Mouse (Mus musculus) forebrain, embryonic 14.5 days (tissue): Measurements from ENCODE around the gene Cyth1. TPM values are rescaled to one million over a fixed set of nuclear protein-coding genes. Genes with fewer than 3 reads are reported as not detected.

Experiments used
- ATAC-seq: fragments of 200-750 bp; cut with Nextera tagmentation; 2 replicates; pipeline ENCODE4 v1.8.0; 2017; ENCODE audit warnings: mild to moderate bottlenecking, moderate library complexity
- DNase-seq: peaks from one replicate; pipeline ENCODE4 v3.0.0-alpha.2; 2015; ENCODE audit warnings: low spot score
- H3K27ac ChIP-seq: fragments of 300-500 bp; sonication (generic); 2 replicates; pipeline ENCODE4 v1.5.1; 2014; ENCODE audit warnings: low read depth, mild to moderate bottlenecking, control low read depth, low read length, moderate library complexity
- H3K27me3 ChIP-seq: fragments of 300-500 bp; sonication (generic); replicated peaks from 2 replicates; pipeline ENCODE4 v1.6.1; 2014; ENCODE audit warnings: low read length, control low read depth, mixed read lengths; ENCODE audit not compliant: control insufficient read depth, insufficient read depth
- H3K36me3 ChIP-seq: fragments of 300-500 bp; sonication (generic); 2 replicates; pipeline ENCODE4 v1.6.1; 2014; ENCODE audit warnings: low read length, control low read depth; ENCODE audit not compliant: control insufficient read depth, insufficient read depth
- H3K4me1 ChIP-seq: fragments of 300-500 bp; sonication (generic); 2 replicates; pipeline ENCODE4 v1.6.1; 2014; ENCODE audit warnings: antibody characterized with exemption, low read length, control low read depth; ENCODE audit not compliant: control insufficient read depth, insufficient read depth
- H3K4me2 ChIP-seq: fragments of 300-500 bp; sonication (generic); 2 replicates; pipeline ENCODE4 v1.6.1; 2014; ENCODE audit warnings: mild to moderate bottlenecking, control low read depth, low read length
- H3K4me3 ChIP-seq: fragments of 300-500 bp; sonication (generic); 2 replicates; pipeline ENCODE4 v1.5.1; 2014; ENCODE audit warnings: low read depth, low read length, control low read depth
- H3K9ac ChIP-seq: fragments of 300-500 bp; sonication (generic); 2 replicates; pipeline ENCODE4 v1.6.1; 2014; ENCODE audit warnings: mild to moderate bottlenecking, low read length, control low read depth, moderate library complexity
- H3K9me3 ChIP-seq: fragments of 300-500 bp; sonication (generic); replicated peaks from 2 replicates; pipeline ENCODE4 v1.6.1; 2016; ENCODE audit warnings: low read length, control low read depth, mixed read lengths; ENCODE audit not compliant: control insufficient read depth
- WGBS: fragments of 180-500 bp; shearing (Covaris S2); extraction: QIAGEN DNeasy Blood & Tissue Kit; methylation state at CpG from one replicate; pipeline ENCODE4 v1.1.7; 2014; 5-methylcytosine and 5-hydroxymethylcytosine counted together
- polyA plus RNA-seq: library from polyadenylated mRNA; unstranded; fragments of >200 nt; fragmentation: Nextera tagmentation; extraction: Ambion mirVana; gene quantifications from 2 replicates; pipeline ENCODE4 v1.2.1, GENCODE M21; 2014

Gene Cyth1
- polyA plus RNA-seq, 1 experiment from 2014 or later = 21.9 TPM

GRCm38 (mm10) chr11:118246724-118247123 lies 1.7 kb downstream of the Cyth1 start:
- no peaks in the 10 kb centered on the region for H3K36me3 ChIP-seq
- no peak overlapping the region for H3K27ac ChIP-seq
- DNase-seq (no peak), ATAC-seq (no peak)
- peak overlapping the region; percentile 96 for H3K4me2 ChIP-seq
- H3K9ac ChIP-seq = peak overlapping the region; percentile 80
- peaks cover 20% of the 10 kb centered on the region for H3K4me1 ChIP-seq
- H3K9me3 ChIP-seq = no peaks in the 10 kb centered on the region
- H3K4me3 ChIP-seq = peak overlapping the region; percentile 80
- 50% methylated on average over 5 of the region's 5 CpGs for WGBS
- no peaks in the 10 kb centered on the region for H3K27me3 ChIP-seq

- DNase-seq (no peak), ATAC-seq (no peak)
- Histone ChIP-seq H3K27me3 (no peaks in the 10 kb centered on the region), H3K27ac (no peak overlapping the region), H3K36me3 (no peaks in the 10 kb centered on the region), H3K9ac (no peak overlapping the region), H3K4me1 (peaks cover 21% of the 10 kb centered on the region), H3K9me3 (no peaks in the 10 kb centered on the region), H3K4me2 (no peak overlapping the region), H3K4me3 (no peak overlapping the region)
- 92% methylated on average over 2 of the region's 2 CpGs for WGBS
Observed at GRCm38 (mm10) chr11:118245130-118245529, 3.3 kb downstream of the Cyth1 start.

GRCm38 (mm10) chr11:118243627-118244261 lies 4.6 kb downstream of the Cyth1 start:
- no peak overlapping the region for H3K9ac ChIP-seq
- no peaks in the 10 kb centered on the region for H3K36me3 ChIP-seq
- no peak overlapping the region for H3K4me2 ChIP-seq
- no peaks in the 10 kb centered on the region for H3K9me3 ChIP-seq
- H3K27ac ChIP-seq = no peak overlapping the region
- 88% methylated on average over 6 of the region's 6 CpGs for whole genome bisulfite sequencing
- ATAC-seq = no peak
- DNase-seq = no peak
- H3K27me3 ChIP-seq = no peaks in the 10 kb centered on the region
- no peak overlapping the region for H3K4me3 ChIP-seq
- H3K4me1 ChIP-seq = peaks cover 21% of the 10 kb centered on the region

- H3K4me2 ChIP-seq = no peak overlapping the region
- H3K27ac ChIP-seq = no peak overlapping the region
- H3K9ac ChIP-seq = no peak overlapping the region
- 67% methylated on average over 4 of the region's 4 CpGs for WGBS
- no peaks in the 10 kb centered on the region for H3K36me3 ChIP-seq
- H3K27me3 ChIP-seq = no peaks in the 10 kb centered on the region
- DNase-seq (no peak), ATAC-seq (no peak)
- no peaks in the 10 kb centered on the region for H3K9me3 ChIP-seq
- peaks cover 20% of the 10 kb centered on the region for H3K4me1 ChIP-seq
- H3K4me3 ChIP-seq = no peak overlapping the region
Observed at GRCm38 (mm10) chr11:118242506-118242905, 5.9 kb downstream of the Cyth1 start.

GRCm38 (mm10) chr11:118240388-118240787 lies 8.0 kb downstream of the Cyth1 start:
- H3K36me3 ChIP-seq = no peaks in the 10 kb centered on the region
- 73% methylated on average over 4 of the region's 4 CpGs for WGBS
- no peak overlapping the region for H3K4me2 ChIP-seq
- no peaks in the 10 kb centered on the region for H3K9me3 ChIP-seq
- H3K27ac ChIP-seq = no peak overlapping the region
- no peak overlapping the region for H3K4me3 ChIP-seq
- no peaks in the 10 kb centered on the region for H3K27me3 ChIP-seq
- DNase-seq (no peak), ATAC-seq (no peak)
- no peak overlapping the region for H3K9ac ChIP-seq
- peaks cover 11% of the 10 kb centered on the region for H3K4me1 ChIP-seq

GRCm38 (mm10) chr11:118239281-118240198 lies 8.9 kb downstream of the Cyth1 start:
- Histone ChIP-seq H3K27me3 (no peaks in the 10 kb centered on the region), H3K4me1 (peaks cover 11% of the 10 kb centered on the region), H3K9ac (0 out of 2 replicates have a peak overlapping the region, but pooled peaks have one; percentile 5), H3K27ac (no peak overlapping the region), H3K36me3 (no peaks in the 10 kb centered on the region), H3K4me2 (no peak overlapping the region), H3K9me3 (no peaks in the 10 kb centered on the region), H3K4me3 (no peak overlapping the region)
- ATAC-seq (no peak), DNase-seq (no peak)
- WGBS = 51% methylated on average over 14 of the region's 14 CpGs

GRCm38 (mm10) chr11:118236520-118237190 lies 11.7 kb downstream of the Cyth1 start:
- no peak for ATAC-seq
- Histone ChIP-seq H3K27me3 (no peaks in the 10 kb centered on the region), H3K9ac (no peak overlapping the region), H3K36me3 (no peaks in the 10 kb centered on the region), H3K4me3 (no peak overlapping the region), H3K9me3 (no peaks in the 10 kb centered on the region), H3K27ac (no peak overlapping the region), H3K4me2 (no peak overlapping the region), H3K4me1 (peaks cover 7% of the 10 kb centered on the region)
- DNase-seq = no peak
- 84% methylated on average over 6 of the region's 6 CpGs for WGBS

- no peak overlapping the region for H3K4me3 ChIP-seq
- H3K27ac ChIP-seq = no peak overlapping the region
- H3K9ac ChIP-seq = no peak overlapping the region
- no peaks in the 10 kb centered on the region for H3K36me3 ChIP-seq
- no peaks in the 10 kb centered on the region for H3K9me3 ChIP-seq
- ATAC-seq = no peak
- H3K27me3 ChIP-seq = no peaks in the 10 kb centered on the region
- DNase-seq = no peak
- peaks cover 4% of the 10 kb centered on the region for H3K4me1 ChIP-seq
- no peak overlapping the region for H3K4me2 ChIP-seq
- WGBS = 83% methylated on average over 7 of the region's 7 CpGs
Observed at GRCm38 (mm10) chr11:118234929-118235328, 13.5 kb downstream of the Cyth1 start.
